Mouse (Mus musculus): ENCODE results near the gene Glyr1. TPM values are rescaled to one million over a fixed set of nuclear protein-coding genes. Genes with fewer than 3 reads are reported as not detected.

Gene Glyr1
- polyA plus RNA-seq, 1 experiment from 2014 or later = 204 TPM

GRCm38 (mm10) chr16:5045322-5045721 lies 4.3 kb downstream of the Glyr1 start:
- WGBS = 94% methylated on average over 3 of the region's 3 CpGs
- Histone ChIP-seq H3K4me3 (no peak overlapping the region), H3K27ac (no peak overlapping the region), H3K4me1 (peaks cover 10% of the 10 kb centered on the region), H3K27me3 (ENCODE audit: low read depth, poor library complexity, severe bottlenecking) (no peaks in the 10 kb centered on the region), H3K36me3 (peaks cover 75% of the 10 kb centered on the region), H3K9me3 (replicated peaks) (no peaks in the 10 kb centered on the region)
- DNase-seq (ENCODE audit: low spot score) = no peak

GRCm38 (mm10) chr16:5036649-5037234 lies 12.9 kb downstream of the Glyr1 start:
- Histone ChIP-seq H3K9me3 (replicated peaks) (no peaks in the 10 kb centered on the region), H3K27me3 (ENCODE audit: low read depth, poor library complexity, severe bottlenecking) (no peaks in the 10 kb centered on the region), H3K4me1 (no peaks in the 10 kb centered on the region), H3K4me3 (no peak overlapping the region), H3K27ac (no peak overlapping the region), H3K36me3 (peaks cover 99% of the 10 kb centered on the region)
- WGBS = 94% methylated on average over 5 of the region's 5 CpGs
- no peak for DNase-seq (ENCODE audit: low spot score)

- Histone ChIP-seq H3K36me3 (peaks cover 99% of the 10 kb centered on the region), H3K27me3 (ENCODE audit: low read depth, poor library complexity, severe bottlenecking) (no peaks in the 10 kb centered on the region), H3K27ac (no peak overlapping the region), H3K4me1 (no peaks in the 10 kb centered on the region), H3K9me3 (replicated peaks) (no peaks in the 10 kb centered on the region), H3K4me3 (no peak overlapping the region)
- no peak for DNase-seq (ENCODE audit: low spot score)
- WGBS = 94% methylated on average over 3 of the region's 3 CpGs
Observed at GRCm38 (mm10) chr16:5035591-5035990, 14.1 kb downstream of the Glyr1 start.

- WGBS = 75% methylated on average over 2 of the region's 2 CpGs
- no peaks in the 10 kb centered on the region for H3K27me3 ChIP-seq (ENCODE audit: low read depth, poor library complexity, severe bottlenecking)
Observed at GRCm38 (mm10) chr16:5029847-5030246, 19.8 kb downstream of the Glyr1 start.

GRCm38 (mm10) chr16:5024021-5024420 lies 25.6 kb downstream of the Glyr1 start:
- Histone ChIP-seq H3K27ac (no peak overlapping the region), H3K27me3 (ENCODE audit: low read depth, poor library complexity, severe bottlenecking) (no peaks in the 10 kb centered on the region), H3K9me3 (replicated peaks) (no peaks in the 10 kb centered on the region), H3K4me1 (no peaks in the 10 kb centered on the region), H3K36me3 (peaks cover 100% of the 10 kb centered on the region), H3K4me3 (no peak overlapping the region)
- DNase-seq (ENCODE audit: low spot score) = no peak
- WGBS = 97% methylated on average over 3 of the region's 3 CpGs

More at GRCm38 (mm10) chr16:5029847-5030246, 19.8 kb downstream of the Glyr1 start:
- no peak for DNase-seq (ENCODE audit: low spot score)
- no peaks in the 10 kb centered on the region for H3K4me1 ChIP-seq
- H3K9me3 ChIP-seq (replicated peaks) = no peaks in the 10 kb centered on the region
- H3K36me3 ChIP-seq = peaks cover 100% of the 10 kb centered on the region
- no peak overlapping the region for H3K4me3 ChIP-seq
- H3K27ac ChIP-seq = no peak overlapping the region

GRCm38 (mm10) chr16:5014578-5014977 lies 35.1 kb downstream of the Glyr1 start:
- no peaks in the 10 kb centered on the region for H3K27me3 ChIP-seq (ENCODE audit: low read depth, poor library complexity, severe bottlenecking)
- H3K4me1 ChIP-seq = peaks cover 14% of the 10 kb centered on the region
- no peak overlapping the region for H3K4me3 ChIP-seq
- WGBS = 88% methylated on average over 4 of the region's 4 CpGs
- H3K27ac ChIP-seq = no peak overlapping the region
- H3K9me3 ChIP-seq (replicated peaks) = no peaks in the 10 kb centered on the region
- DNase-seq (ENCODE audit: low spot score) = no peak
- H3K36me3 ChIP-seq = peaks cover 66% of the 10 kb centered on the region

GRCm38 (mm10) chr16:5013054-5013838 lies 36.4 kb downstream of the Glyr1 start, which contains the start of gene Rogdi:
TSS of gene Rogdi (minus strand) at chr16:5013553.
- DNase-seq (ENCODE audit: low spot score) = peak; percentile 98
- Histone ChIP-seq H3K36me3 (peaks cover 60% of the 10 kb centered on the region), H3K27ac (peak within 1 kb of the TSS; percentile 82), H3K27me3 (ENCODE audit: low read depth, poor library complexity, severe bottlenecking) (no peaks in the 10 kb centered on the region), H3K9me3 (replicated peaks) (no peaks in the 10 kb centered on the region), H3K4me1 (peaks cover 14% of the 10 kb centered on the region), H3K4me3 (peak within 1 kb of the TSS; percentile 72)
- WGBS = 1% methylated on average over 63 of the region's 63 CpGs

GRCm38 (mm10) chr16:5012036-5013005 lies 37.3 kb downstream of the Glyr1 start:
- Histone ChIP-seq H3K36me3 (peaks cover 51% of the 10 kb centered on the region), H3K27ac (peak overlapping the region; percentile 21; the same call in 1 of the 2 replicates)
- 58% methylated on average over 13 of the region's 13 CpGs for WGBS

GRCm38 (mm10) chr16:5011285-5011684 lies 38.4 kb downstream of the Glyr1 start:
- no peak overlapping the region for H3K4me3 ChIP-seq
- WGBS = 85% methylated on average over 7 of the region's 7 CpGs
- H3K36me3 ChIP-seq = peaks cover 40% of the 10 kb centered on the region
- H3K9me3 ChIP-seq (replicated peaks) = no peaks in the 10 kb centered on the region
- no peak overlapping the region for H3K27ac ChIP-seq
- peaks cover 25% of the 10 kb centered on the region for H3K4me1 ChIP-seq
- no peak for DNase-seq (ENCODE audit: low spot score)
- no peaks in the 10 kb centered on the region for H3K27me3 ChIP-seq (ENCODE audit: low read depth, poor library complexity, severe bottlenecking)

More at GRCm38 (mm10) chr16:5012036-5013005, 37.3 kb downstream of the Glyr1 start:
- H3K4me1 ChIP-seq = peaks cover 21% of the 10 kb centered on the region
- DNase-seq (ENCODE audit: low spot score) = no peak
- H3K4me3 ChIP-seq = peak overlapping the region; percentile 72
- no peaks in the 10 kb centered on the region for H3K9me3 ChIP-seq (replicated peaks)
- H3K27me3 ChIP-seq (ENCODE audit: low read depth, poor library complexity, severe bottlenecking) = no peaks in the 10 kb centered on the region

GRCm38 (mm10) chr16:5010371-5010935 lies 39.2 kb downstream of the Glyr1 start:
- 93% methylated on average over 10 of the region's 10 CpGs for WGBS
- Histone ChIP-seq H3K36me3 (peaks cover 32% of the 10 kb centered on the region), H3K27me3 (ENCODE audit: low read depth, poor library complexity, severe bottlenecking) (no peaks in the 10 kb centered on the region)

GRCm38 (mm10) chr16:5008076-5008475 lies 41.6 kb downstream of the Glyr1 start:
- WGBS = 80% methylated on average over 12 of the region's 12 CpGs
- DNase-seq (ENCODE audit: low spot score) = no peak

More at GRCm38 (mm10) chr16:5010371-5010935, 39.2 kb downstream of the Glyr1 start:
- DNase-seq (ENCODE audit: low spot score) = no peak
- H3K4me3 ChIP-seq = no peak overlapping the region
- H3K27ac ChIP-seq = no peak overlapping the region
- H3K9me3 ChIP-seq (replicated peaks) = no peaks in the 10 kb centered on the region
- H3K4me1 ChIP-seq = peaks cover 25% of the 10 kb centered on the region

GRCm38 (mm10) chr16:5007492-5007891 lies 42.2 kb downstream of the Glyr1 start:
- H3K27ac ChIP-seq = peak overlapping the region; percentile 46; the same call in 1 of the 2 replicates
- 47% methylated on average over 6 of the region's 6 CpGs for whole genome bisulfite sequencing
- peaks cover 19% of the 10 kb centered on the region for H3K4me1 ChIP-seq
- no peaks in the 10 kb centered on the region for H3K9me3 ChIP-seq (replicated peaks)
- no peak overlapping the region for H3K4me3 ChIP-seq
- peaks cover 18% of the 10 kb centered on the region for H3K36me3 ChIP-seq
- H3K27me3 ChIP-seq (ENCODE audit: low read depth, poor library complexity, severe bottlenecking) = no peaks in the 10 kb centered on the region
- DNase-seq (ENCODE audit: low spot score) = no peak

More at GRCm38 (mm10) chr16:5008076-5008475, 41.6 kb downstream of the Glyr1 start:
- H3K36me3 ChIP-seq = peaks cover 18% of the 10 kb centered on the region
- no peak overlapping the region for H3K4me3 ChIP-seq
- H3K27ac ChIP-seq = peak overlapping the region; percentile 46; the same call in 1 of the 2 replicates
- H3K9me3 ChIP-seq (replicated peaks) = no peaks in the 10 kb centered on the region
- H3K4me1 ChIP-seq = peaks cover 25% of the 10 kb centered on the region
- no peaks in the 10 kb centered on the region for H3K27me3 ChIP-seq (ENCODE audit: low read depth, poor library complexity, severe bottlenecking)

Data from limb, embryonic 10.5 days (tissue).